Mouse (Mus musculus): Measurements from ENCODE around the gene Sfn. TPM values are rescaled to one million over a fixed set of nuclear protein-coding genes. Genes with fewer than 3 reads are reported as not detected.

Gene Sfn
- total RNA-seq, 2 experiments from 2014 or later, result 1.2 to 1.4 TPM

DNA sequence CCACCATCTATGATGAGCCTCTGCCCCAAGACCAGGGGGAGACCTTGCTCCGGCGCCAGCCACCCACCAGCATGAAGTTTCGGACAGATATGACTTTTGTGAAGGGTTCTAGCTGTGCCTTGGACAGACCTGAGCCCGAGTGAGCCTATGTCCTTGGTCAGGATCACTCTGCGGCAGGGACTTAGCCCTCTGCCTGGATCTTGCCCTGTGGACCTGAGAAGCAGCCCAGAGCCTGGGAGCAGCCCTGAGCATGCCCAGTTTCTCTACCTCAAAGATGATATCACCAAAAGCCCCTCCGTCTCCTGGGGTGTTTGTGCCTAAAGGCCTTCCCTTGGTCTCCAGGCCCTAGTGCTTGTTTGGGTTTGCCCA lies 18.3 kb downstream of the Sfn start:
- no peak for DNase-seq

DNA sequence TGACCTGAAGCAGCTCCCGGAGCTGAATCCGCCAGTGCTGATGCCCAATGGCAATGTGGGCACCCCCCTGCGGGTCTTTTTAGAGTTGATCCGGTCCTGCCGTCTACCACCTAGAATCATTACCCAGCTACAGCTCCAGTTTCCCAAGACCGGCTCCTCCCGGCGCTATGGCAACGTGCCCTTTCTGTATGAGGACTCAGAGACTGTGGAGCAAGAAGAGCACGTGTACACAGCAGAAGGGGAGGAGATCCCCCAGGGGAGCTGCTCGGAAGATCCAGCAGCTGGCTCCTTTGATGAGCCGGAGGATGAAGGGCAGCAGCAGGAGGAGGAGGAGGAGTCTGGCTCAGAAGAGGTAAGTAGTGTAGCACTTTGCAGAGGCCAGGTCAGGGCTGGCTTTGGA lies 24.0 kb downstream of the Sfn start:
- no peak for DNase-seq

DNA sequence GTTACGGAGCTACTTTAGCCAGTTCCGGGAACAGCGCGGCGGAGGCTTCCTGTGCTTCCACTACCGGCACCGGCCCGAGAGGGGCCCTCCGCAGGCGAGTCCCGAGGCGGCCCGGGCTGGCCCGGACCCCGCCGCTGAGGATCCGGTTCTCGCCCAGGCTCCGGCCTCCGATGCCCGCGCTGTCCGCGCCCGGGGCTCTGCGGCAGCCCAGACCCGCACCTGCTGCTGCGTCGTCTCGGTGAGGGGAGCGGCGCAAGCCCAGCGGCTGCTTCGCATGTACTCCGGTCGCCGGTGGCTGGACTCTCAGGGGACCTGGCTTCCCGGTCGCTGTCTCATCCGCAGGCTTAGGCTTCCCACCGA lies 27.1 kb downstream of the Sfn start:
- peak in 1 of 2 experiments; percentile 21 for DNase-seq

DNA sequence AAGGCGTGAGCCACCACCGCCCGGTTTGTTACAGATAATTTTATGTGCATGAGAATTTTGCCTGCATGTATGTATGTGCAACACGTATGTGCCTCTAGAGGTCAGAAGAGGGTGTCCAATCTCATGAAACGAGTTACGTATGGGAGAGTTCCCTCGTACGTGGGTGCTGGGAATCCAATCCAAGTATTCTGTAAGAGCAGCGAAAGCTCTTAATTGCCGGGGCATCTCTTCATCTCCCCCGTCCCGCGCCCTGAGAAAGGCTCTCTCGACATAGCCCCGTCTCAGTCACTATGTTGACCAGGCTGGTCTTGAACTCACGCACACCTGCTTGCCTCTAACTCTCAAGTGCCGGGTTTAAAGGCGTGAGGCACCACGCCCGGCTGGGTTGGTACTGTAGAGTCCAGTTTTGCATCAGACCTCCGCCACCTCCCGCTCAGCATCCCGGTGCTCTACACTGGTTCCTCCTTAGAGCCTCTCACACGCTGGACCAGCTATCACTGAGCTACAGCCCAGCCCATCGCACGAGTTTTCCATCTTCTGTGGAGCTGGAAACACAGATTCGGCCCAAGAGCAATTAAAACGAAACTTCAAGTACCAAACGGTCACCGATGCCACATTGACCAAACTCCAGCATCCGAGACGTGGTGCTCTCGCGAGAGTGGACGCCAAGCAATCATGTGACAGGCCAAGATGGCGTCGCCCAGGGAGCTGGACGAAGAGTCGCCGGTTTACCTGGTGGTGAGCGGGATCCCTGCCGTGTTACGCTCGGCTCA lies 27.7 kb downstream of the Sfn start, which contains the start of gene Gpatch3:
Gene Gpatch3, plus strand, starts transcription at position 676 of the 773 bp plus-strand sequence.
- peak; percentile 93 to 94 for DNase-seq

DNA sequence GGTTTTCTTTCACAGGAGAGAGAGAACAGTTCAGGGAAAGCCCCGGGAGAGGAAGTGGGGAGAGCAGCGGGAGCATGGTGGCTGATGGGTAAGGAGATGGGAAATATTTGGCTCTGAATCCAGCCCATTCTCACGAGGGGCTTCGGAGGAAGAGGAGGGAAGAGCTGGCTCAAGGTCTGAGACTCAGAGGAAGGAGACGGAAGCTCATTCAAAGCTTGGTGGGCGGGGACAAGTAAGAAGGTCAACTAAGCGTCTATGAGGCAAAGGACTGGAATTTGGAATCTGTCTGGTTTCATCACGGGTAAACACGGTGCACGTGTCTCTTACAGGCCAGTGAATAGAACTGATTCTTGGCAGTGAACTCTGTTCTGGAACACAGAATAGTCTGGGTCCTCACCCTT lies 31.9 kb downstream of the Sfn start:
- peak; percentile 69 to 71 for DNase-seq

DNA sequence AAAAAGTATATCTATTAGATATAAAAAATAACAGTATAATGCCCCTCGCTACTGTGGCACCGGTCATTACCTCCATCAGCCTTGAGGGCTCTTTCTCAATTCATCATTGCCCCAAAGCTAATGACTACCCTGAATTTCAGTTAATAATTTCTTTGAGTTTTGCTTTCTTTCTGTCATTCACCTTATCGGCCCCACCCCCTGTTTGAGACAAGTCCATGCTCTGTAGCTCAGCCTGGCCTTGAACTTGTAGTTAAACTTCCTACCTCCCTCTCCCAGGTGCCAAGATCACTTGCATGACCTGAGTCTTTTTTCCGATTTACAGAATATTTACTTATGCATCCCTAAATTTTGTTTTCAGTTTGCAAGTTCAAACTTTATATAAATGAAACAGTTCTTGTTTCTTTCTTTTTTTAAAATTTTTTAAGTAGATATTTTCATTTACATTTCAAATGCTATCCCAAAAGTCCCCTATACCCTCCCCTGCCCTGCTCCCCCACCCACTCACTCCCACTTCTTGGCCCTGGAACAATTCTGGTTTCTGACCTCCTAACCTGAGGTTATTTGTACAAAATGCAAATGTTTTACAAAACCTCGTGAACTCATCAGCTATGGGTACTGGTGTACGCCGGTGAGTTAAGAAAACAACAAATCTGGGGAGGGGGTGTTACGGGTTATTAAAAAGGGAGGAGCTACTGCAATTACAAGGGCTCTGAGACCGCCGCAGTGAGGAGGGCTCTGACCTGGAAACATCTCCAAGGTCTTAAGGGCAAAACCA lies 32.5 kb downstream of the Sfn start:
- no peak for DNase-seq

DNA sequence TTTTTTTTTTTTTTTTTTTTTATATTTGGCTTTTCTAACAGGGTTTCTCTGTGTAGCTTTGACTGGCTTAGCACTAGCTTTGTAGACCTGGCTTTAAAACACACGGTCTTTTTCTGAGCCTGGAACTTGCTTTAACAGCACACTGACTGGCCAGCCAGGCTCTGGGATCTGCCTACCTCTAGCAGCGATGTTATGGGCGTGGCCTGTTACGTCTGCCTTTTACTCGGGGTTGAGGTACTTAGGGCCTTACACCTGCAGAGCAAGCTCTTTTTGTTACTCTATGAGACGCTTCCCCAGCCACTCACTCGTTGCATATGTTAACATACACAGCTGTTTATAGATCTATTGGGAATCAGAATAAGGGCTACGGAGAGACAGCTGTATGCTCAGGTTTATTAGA lies 34.7 kb downstream of the Sfn start:
- no peak for DNase-seq

DNA sequence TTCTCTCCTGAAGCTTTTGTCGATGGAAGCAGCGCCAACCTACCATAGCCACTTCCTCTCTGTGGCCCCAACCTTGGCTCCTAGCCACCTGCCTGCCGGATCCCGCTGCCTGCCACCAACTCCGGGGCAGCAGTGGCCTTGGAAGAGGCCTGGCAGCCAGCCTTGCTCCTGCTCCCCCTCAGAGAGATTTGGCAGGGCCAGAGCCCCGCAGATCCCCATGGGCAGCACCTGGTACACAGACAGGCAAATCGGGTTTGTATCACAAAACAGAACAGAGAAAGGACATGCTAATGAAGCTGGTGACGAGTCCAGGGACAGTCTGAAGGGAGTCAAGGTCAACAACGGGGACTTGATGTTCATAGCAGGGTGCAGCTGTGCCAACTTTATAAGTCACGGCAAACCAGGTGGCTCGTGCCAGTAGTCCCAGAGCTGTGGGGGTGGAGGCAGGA lies 38.8 kb downstream of the Sfn start:
- peak; percentile 93 for DNase-seq

DNA sequence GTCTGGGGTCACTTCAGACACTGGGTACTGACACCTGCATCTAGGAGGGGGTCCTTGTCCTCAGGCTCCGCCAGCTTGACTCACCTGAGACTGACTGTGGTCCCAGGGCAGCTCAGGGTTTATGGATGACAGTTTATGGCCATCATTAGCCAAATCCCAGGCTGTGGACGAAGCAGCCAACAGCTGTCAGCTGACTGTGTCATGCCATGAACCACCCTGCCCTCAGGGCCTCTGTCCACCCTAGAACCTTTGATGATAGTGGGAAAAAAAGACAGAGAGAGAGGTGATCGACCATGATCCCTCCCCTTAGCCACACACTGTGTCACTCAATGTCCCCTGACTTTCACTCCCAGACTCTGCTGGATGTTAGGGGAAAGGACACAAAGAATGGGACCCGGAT lies 40.3 kb downstream of the Sfn start:
- DNase-seq, result no peak

DNA sequence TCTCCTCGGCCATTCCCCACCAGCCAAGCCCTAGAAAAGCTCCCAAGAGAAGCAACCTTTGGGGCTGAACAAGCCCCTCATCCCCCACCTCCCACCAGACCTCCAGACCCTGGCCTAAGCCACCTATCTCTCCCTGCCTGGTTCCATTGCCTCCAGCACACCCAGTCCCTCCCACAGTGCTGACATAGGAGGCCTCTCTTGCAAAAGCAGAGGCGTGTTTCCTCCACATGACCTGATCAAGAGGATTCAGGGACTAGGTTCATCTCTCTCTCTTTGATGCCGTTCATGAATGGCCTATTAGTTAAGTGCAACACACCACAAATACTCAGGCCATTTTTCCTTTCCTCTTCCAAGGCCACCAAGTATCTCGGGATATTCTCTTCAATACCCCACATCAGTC lies 42.1 kb downstream of the Sfn start:
- peak in 1 of 2 experiments; percentile 51 for DNase-seq

DNA sequence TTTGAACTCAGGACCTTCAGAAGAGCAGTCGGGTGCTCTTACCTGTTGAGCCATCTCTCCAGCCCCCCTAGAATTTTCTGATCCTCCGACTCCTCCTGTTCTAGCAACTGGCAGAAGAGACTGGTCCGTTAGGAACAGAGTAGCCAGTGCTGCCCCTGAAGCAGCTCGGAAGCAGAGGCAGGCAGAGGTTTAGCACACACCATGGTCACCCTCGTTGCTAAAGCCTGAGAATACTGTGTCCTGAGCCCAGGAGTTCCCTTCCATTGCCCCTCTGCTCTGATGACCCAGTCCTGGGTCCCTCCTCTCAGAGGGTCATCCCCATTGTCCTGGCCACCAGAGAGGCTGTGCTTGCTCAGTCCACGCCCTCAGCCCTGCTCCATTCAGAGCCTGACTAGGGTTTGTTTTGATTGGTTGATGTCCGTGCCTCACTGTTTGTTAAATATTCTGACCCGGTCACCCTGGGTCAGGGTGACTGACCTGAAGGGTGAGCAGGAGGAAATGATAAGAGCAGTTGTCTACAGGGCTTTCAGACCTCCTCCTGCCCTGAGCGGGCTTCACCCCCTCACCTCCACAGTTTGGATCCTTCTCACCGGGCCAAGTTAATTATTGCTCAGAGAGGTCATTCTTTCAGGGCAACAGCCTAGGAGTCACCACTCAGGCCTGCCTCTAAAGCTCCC lies 44.8 kb downstream of the Sfn start:
- DNase-seq, result no peak

DNA sequence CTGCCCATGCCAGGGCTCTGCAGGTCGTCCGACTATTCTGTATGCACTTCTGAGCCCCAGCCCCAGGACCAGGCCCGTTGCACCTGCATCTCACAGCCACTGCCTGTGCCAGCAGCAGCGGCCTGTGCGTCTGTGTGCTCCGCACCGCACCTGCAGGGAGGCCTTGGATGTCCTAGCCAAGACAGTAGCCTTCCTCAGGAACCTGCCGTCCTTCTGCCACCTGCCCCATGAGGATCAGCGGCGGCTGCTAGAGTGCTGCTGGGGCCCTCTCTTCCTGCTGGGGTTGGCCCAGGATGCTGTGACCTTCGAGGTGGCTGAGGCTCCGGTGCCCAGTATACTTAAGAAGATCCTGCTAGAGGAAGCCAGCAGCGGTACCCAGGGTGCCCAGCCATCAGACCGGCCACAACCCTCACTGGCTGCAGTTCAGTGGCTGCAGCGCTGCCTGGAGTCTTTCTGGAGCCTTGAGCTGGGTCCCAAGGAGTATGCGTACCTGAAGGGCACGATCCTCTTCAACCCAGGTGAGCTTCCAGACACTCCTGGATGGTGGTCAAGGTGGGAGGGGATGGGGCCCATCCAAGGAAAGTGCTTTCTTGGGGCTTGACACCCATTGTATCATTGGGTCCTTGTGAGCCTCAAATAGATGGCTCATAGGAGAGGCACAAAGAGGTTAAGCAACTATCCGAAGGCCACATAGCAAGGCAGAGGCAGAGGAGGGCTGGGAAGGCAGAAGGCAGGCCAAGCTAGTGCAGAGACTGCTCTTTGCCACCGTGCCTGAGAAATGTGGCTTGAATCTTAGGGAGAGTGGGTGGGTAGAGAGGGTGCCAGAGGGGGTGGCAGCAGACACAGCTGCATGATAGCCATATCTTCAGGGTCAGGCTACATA lies 48.3 kb downstream of the Sfn start:
- DNase-seq, result peak; percentile 41 to 55

DNA sequence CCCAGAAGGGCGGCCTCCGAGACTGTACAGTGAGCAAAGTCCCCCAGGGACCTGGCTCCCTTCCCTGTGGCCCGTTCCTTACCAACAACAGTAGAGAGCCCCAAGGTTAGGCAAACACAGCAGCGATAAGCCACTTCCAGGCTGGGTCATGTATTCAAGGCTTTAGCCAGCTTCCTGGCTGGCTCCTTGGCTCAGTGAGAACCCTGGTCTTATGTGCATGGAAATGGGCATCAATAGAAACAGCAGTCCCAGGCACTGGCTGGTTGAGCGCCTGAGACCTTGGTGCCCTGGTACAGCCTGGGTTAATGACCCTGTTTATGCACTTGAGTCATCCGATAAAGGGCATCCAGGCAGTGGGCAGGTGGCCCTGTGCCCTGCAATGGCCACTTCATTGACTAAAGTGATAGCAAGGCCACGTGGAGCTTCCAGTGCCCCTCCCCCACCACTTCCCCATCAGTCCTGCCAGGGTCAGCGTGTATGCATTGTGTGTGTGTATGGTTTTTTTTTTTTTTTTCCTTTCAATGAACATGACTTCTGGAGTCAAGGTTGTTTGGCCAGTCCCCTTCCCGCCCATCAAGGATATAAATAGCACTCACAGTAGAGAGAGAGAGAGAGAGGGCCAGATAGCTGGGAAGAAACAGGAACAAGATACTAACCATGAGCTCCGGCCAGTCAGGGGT lies 49.1 kb downstream of the Sfn start, which contains the start of gene Nr0b2:
Gene Nr0b2, plus strand, starts transcription at position 609 of the 680 bp plus-strand sequence.
- DNase-seq, result peak; percentile 89

DNA sequence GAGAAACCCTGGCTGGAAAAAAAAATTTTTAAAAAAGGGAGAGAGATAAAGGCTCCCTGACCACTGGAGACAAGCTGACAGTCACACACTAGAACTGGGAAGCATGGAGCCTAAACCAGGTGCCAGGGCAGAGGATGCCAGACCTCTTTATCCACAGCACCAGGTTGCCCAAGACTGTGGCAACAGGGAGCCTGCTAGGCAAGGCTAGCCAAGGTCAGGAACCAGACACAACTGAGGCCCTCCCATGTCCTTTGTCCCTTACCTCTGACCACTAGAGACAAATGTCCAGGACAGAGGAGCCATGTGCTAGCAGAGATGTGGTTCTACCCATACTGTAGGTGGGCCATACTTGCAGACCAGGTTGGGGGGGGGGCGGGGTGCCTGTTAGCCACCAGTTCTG lies 49.9 kb downstream of the Sfn start:
- no peak for DNase-seq

Small RNA genes within 50 kb of the gene (microRNA-seq; reads per million reads assigned to microRNA genes)
- gene Gm23158, result not detected

Other genes starting within 250 kb of the Sfn start
- gene Wdtc1, start 248.7 kb downstream of the Sfn start, total RNA-seq (2021), result 10 to 100 TPM; 44.6 to 63.8 TPM
- 10 to 100 TPM; 48.6 to 54.2 TPM for gene Slc9a1, start 232.5 kb downstream of the Sfn start, total RNA-seq (2021)
- 1 to 10 TPM; 1.0 to 3.5 TPM for gene Tent5b, start 122.0 kb downstream of the Sfn start, total RNA-seq (2021)
- gene Trnp1, start 103.6 kb downstream of the Sfn start, total RNA-seq (2021), result 1 to 10 TPM; 3.4 to 4.6 TPM
- gene Kdf1, start 83.2 kb downstream of the Sfn start, total RNA-seq (2021), result 1 to 10 TPM in 1 of 2 experiments, under 1 TPM in 1; 0.76 to 4.6 TPM
- 100 to 1,000 TPM; 152 to 166 TPM for gene Nudc, start 56.2 kb downstream of the Sfn start, total RNA-seq (2021)
- 10 to 100 TPM; 27.9 to 52.7 TPM for gene Nr0b2, start 48.8 kb downstream of the Sfn start, total RNA-seq (2021)
- gene Gpatch3, start 27.4 kb downstream of the Sfn start, total RNA-seq (2021), result 1 to 10 TPM; 4.8 to 5.7 TPM
- gene Gpn2, start 17.8 kb downstream of the Sfn start, total RNA-seq (2021), result 10 to 100 TPM; 16.4 to 21.4 TPM
- 10 to 100 TPM; 15.2 to 24.9 TPM for gene Zdhhc18, start 48.0 kb upstream of the Sfn start, total RNA-seq (2021)
- gene Pigv, start 70.5 kb upstream of the Sfn start, total RNA-seq (2021), result 10 to 100 TPM; 17.7 to 20.8 TPM
- gene Arid1a, start 154.6 kb upstream of the Sfn start, total RNA-seq (2021), result 10 to 100 TPM; 51.8 to 54.7 TPM

Data from adrenal gland, postnatal 36 days (tissue).